Mouse (Mus musculus) embryonic facial prominence, embryonic 11.5 days (tissue): Measurements from ENCODE around the gene Lyrm7. TPM values are rescaled to one million over a fixed set of nuclear protein-coding genes. Genes with fewer than 3 reads are reported as not detected.

Experiments used
- ATAC-seq: fragments of 200-750 bp; cut with Nextera tagmentation; replicated peaks from 2 replicates; pipeline ENCODE4 v1.8.0; 2017; ENCODE audit warnings: low read depth; ENCODE audit not compliant: insufficient number of reproducible peaks, low FRiP score, low TSS enrichment
- DNase-seq: peaks from one replicate; pipeline ENCODE4 v3.0.0-alpha.2; 2015; ENCODE audit warnings: low spot score
- H3K27ac ChIP-seq: fragments of 300-500 bp; sonication (generic); replicated peaks from 2 replicates; pipeline ENCODE4 v1.5.1; 2014; ENCODE audit warnings: mild to moderate bottlenecking, low read depth, low read length, control low read depth
- H3K27me3 ChIP-seq: fragments of 300-500 bp; sonication (generic); 2 replicates; pipeline ENCODE4 v1.6.1; 2014; ENCODE audit warnings: mild to moderate bottlenecking, low read length, moderate library complexity, mixed read lengths; ENCODE audit not compliant: control insufficient read depth, insufficient read depth
- H3K36me3 ChIP-seq: fragments of 300-500 bp; sonication (generic); replicated peaks from 2 replicates; pipeline ENCODE4 v1.6.1; 2014; ENCODE audit warnings: low read depth, mild to moderate bottlenecking, low read length, moderate library complexity, mixed read lengths; ENCODE audit not compliant: control insufficient read depth, insufficient read depth
- H3K4me1 ChIP-seq: fragments of 300-500 bp; sonication (generic); 2 replicates; pipeline ENCODE4 v1.6.1; 2014; ENCODE audit warnings: low read length, mixed read lengths; ENCODE audit not compliant: control insufficient read depth, insufficient read depth
- H3K4me2 ChIP-seq: fragments of 300-500 bp; sonication (generic); 2 replicates; pipeline ENCODE4 v1.6.1; 2014; ENCODE audit warnings: low read depth, mild to moderate bottlenecking, control low read depth, low read length, moderate library complexity
- H3K4me3 ChIP-seq: fragments of 300-500 bp; sonication (generic); 2 replicates; pipeline ENCODE4 v1.5.1; 2014; ENCODE audit warnings: low read depth, low read length, control low read depth
- H3K9ac ChIP-seq: fragments of 300-500 bp; sonication (generic); replicated peaks from 2 replicates; pipeline ENCODE4 v1.6.1; 2014; ENCODE audit warnings: mild to moderate bottlenecking, control low read depth, low read length
- H3K9me3 ChIP-seq: fragments of 300-500 bp; sonication (generic); replicated peaks from 2 replicates; pipeline ENCODE4 v1.6.1; 2016; ENCODE audit warnings: mild to moderate bottlenecking, low read length, inconsistent platforms, mixed read lengths; ENCODE audit not compliant: control insufficient read depth
- WGBS: fragments of 180-500 bp; shearing (Covaris S2); extraction: QIAGEN DNeasy Blood & Tissue Kit; methylation state at CpG from one replicate; pipeline ENCODE4 v1.1.7; 2014; 5-methylcytosine and 5-hydroxymethylcytosine counted together
- polyA plus RNA-seq: library from polyadenylated mRNA; unstranded; fragments of >200 nt; fragmentation: Nextera tagmentation; extraction: Ambion mirVana; gene quantifications from 2 replicates; pipeline ENCODE4 v1.2.1, GENCODE M21; 2014

Lyrm7 gene
- polyA plus RNA-seq, 1 experiment from 2014 or later: 7.4 TPM

DNA sequence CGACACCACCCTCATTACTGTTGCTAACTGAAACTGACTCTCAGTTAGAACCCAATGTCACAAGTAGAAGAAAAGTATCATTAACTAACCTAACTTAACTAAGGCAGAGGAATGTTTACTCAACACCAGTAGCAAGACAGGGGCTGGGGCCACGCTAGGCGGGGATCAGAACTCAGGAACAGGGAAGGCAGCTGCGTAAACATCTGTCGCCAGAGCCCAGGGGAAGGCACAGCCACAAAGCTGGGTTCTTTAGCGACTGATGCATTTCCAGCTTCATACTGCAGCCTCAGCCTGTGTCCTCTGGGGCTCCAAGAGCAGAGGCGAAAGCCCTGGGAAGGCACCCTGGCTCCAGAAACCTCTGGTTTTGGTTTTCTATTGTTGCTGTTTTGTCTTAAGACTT is 31.4 kb upstream of the Lyrm7 start:
- Histone ChIP-seq H3K27me3 (no peaks in the 10 kb centered on the region), H3K9ac (no peak overlapping the region), H3K9me3 (no peaks in the 10 kb centered on the region), H3K36me3 (no peaks in the 10 kb centered on the region), H3K27ac (no peak overlapping the region), H3K4me2 (no peak overlapping the region), H3K4me1 (no peaks in the 10 kb centered on the region), H3K4me3 (no peak overlapping the region)
- no peak for ATAC-seq
- WGBS: 43% methylated on average over 7 of the region's 7 CpGs
- no peak for DNase-seq

DNA sequence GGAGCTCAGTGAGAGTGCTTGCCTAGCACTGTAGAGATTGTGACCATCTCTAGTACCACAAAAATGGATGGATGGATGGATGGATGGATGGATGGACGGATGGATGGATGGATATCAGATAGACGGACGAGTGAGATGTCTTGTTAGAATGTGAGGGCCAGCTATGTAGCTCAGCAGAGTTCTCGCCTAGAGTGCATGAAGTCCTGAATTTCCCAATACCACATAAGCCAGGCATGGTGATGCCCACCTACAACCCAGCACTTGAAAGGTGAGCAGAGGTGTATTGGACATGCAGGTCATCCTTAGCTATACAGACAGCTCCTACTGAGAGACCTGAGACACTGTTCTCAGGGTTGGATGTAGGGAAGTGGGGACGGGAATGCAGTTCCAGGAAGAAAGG is 30.6 kb upstream of the Lyrm7 start:
- H3K36me3 ChIP-seq: no peaks in the 10 kb centered on the region
- 75% methylated on average over 5 of the region's 5 CpGs for WGBS
- no peak overlapping the region for H3K4me2 ChIP-seq
- ATAC-seq (no peak), DNase-seq (no peak)
- no peak overlapping the region for H3K9ac ChIP-seq
- no peaks in the 10 kb centered on the region for H3K27me3 ChIP-seq
- no peak overlapping the region for H3K27ac ChIP-seq
- no peak overlapping the region for H3K4me3 ChIP-seq
- H3K4me1 ChIP-seq: no peaks in the 10 kb centered on the region
- no peaks in the 10 kb centered on the region for H3K9me3 ChIP-seq

DNA sequence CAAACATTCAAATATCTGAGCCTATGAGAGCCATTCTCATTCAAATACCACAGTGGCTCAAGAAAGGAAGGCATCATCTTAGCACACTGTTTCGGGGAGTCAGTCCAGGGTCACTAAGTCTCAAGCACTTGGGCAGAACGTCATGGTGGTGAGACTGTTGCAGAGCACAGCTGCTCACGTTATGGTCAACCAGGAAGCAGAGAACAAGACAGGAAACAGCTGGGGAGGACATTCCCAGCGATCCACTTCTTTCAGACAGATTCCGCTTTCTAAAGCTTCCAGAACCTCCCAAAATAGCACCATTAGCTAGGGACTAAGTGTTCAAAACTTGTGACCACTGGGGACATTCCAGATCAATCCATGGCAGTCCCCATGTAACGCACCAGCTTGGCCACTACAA is 27.2 kb upstream of the Lyrm7 start:
- Histone ChIP-seq H3K36me3 (no peaks in the 10 kb centered on the region), H3K9ac (no peak overlapping the region), H3K4me2 (no peak overlapping the region), H3K9me3 (no peaks in the 10 kb centered on the region), H3K27ac (no peak overlapping the region), H3K4me3 (no peak overlapping the region), H3K4me1 (no peaks in the 10 kb centered on the region; the same call in 1 of the 2 replicates), H3K27me3 (no peaks in the 10 kb centered on the region)
- WGBS: 83% methylated on average over 6 of the region's 6 CpGs
- ATAC-seq: no peak
- no peak for DNase-seq

DNA sequence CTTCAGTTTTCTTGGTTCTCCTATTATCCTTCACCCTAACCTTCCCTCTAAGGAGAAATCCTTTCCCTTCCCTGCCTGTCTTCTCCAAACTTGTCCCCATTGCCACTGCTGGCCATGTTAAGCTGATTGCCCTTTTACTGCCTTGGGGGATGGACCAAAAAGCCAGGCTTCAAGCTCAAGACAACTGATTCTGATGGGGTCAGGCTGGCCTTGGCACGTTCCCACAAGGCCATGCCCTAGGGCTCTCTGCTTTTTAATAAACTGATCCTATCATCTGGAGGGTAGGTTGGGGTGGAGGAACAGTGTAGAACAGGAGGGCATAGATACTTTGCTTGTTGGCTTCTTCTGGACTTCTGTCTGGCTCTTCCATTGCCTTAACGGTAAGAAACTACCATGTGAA is 24.7 kb upstream of the Lyrm7 start:
- WGBS: 80% methylated on average over 2 of the region's 2 CpGs
- Histone ChIP-seq H3K27me3 (no peaks in the 10 kb centered on the region), H3K4me2 (no peak overlapping the region), H3K9ac (no peak overlapping the region), H3K9me3 (no peaks in the 10 kb centered on the region), H3K4me3 (no peak overlapping the region), H3K36me3 (no peaks in the 10 kb centered on the region), H3K27ac (no peak overlapping the region), H3K4me1 (no peaks in the 10 kb centered on the region; the same call in 1 of the 2 replicates)
- ATAC-seq (no peak), DNase-seq (no peak)

DNA sequence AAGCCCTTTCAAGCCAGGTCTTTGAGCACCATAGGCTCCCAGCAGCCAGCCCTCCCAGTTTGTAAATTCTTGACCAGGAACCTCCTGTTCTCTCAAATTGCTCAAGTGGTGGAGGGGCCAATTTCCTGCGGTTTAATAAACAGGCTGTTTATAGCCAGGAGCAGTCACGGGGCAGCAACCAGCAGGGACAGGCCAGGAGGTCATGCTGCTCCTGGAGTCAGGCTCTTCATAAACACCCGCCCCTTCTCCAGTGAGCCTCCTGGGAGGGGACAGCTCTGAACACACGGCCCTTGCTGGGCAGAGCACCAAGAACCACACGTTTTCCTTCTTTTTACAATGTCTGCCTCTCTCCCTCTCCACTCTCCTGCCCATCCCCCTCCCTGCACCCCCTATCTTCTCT is 24.2 kb upstream of the Lyrm7 start:
- Histone ChIP-seq H3K4me2 (no peak overlapping the region), H3K27me3 (no peaks in the 10 kb centered on the region), H3K36me3 (no peaks in the 10 kb centered on the region), H3K27ac (no peak overlapping the region), H3K4me3 (no peak overlapping the region), H3K9ac (no peak overlapping the region), H3K4me1 (no peaks in the 10 kb centered on the region; the same call in 1 of the 2 replicates), H3K9me3 (no peaks in the 10 kb centered on the region)
- no peak for DNase-seq
- WGBS: 21% methylated on average over 5 of the region's 5 CpGs
- ATAC-seq: no peak

DNA sequence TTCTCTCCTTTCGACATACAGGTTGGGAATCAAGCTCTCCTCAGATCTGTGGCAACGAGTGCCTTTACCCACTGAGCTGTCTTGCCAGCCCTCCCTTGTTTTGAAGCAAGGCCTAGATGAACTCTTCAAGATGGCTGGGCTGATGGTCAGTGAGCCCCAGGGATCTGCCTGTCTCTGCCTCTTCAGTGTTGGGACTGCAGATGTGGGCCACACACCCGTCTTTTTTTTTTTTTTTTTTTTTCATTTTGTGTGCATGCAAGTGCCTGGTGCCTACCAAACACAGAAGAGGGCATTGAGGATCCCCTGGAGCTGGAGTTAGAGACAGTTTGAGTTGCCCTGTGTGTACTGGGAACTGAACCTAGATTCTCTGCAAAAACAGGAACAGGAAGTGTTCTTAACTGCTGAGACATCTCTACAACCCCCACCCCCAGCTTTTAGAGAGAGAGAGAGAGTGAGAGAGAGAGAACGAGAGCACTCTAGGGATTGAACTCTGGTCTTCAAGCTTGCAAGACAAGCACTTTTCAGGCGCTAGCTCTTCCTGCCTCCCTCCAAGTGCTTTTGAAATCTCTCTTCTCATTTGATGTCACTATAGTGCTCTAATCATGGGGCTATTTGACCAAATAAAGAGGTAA is 23.6 kb upstream of the Lyrm7 start:
- Histone ChIP-seq H3K9ac (no peak overlapping the region), H3K27me3 (no peaks in the 10 kb centered on the region), H3K4me3 (no peak overlapping the region), H3K4me1 (no peaks in the 10 kb centered on the region; the same call in 1 of the 2 replicates), H3K4me2 (no peak overlapping the region), H3K36me3 (no peaks in the 10 kb centered on the region), H3K9me3 (no peaks in the 10 kb centered on the region), H3K27ac (no peak overlapping the region)
- ATAC-seq (no peak), DNase-seq (no peak)
- WGBS: 75% methylated on average over 5 of the region's 5 CpGs

DNA sequence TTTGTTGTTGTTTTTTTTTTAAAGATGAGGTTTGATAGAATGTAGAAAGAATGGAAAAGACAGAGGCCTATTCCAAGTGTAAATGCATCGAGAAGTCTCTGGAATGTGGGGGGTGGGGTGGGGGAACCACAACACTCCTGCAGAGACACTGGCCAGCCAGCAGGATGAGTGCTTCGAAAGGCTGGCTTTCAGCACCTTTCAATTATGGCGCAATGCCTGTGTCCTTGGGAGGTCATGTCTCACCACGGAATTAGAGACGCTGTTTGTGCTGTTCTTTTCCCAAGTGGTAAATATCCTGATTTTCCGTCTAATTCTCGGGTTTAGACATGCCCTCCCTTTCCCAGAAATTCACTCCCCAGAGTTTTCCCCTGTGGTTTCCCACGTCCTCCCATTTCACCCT is 22.0 kb upstream of the Lyrm7 start:
- no peak for DNase-seq
- Histone ChIP-seq H3K4me2 (no peak overlapping the region), H3K9me3 (no peaks in the 10 kb centered on the region), H3K27me3 (no peaks in the 10 kb centered on the region), H3K9ac (no peak overlapping the region), H3K4me1 (no peaks in the 10 kb centered on the region; the same call in 1 of the 2 replicates), H3K36me3 (no peaks in the 10 kb centered on the region), H3K27ac (no peak overlapping the region), H3K4me3 (no peak overlapping the region)
- 30% methylated on average over 8 of the region's 8 CpGs for WGBS
- ATAC-seq: no peak

DNA sequence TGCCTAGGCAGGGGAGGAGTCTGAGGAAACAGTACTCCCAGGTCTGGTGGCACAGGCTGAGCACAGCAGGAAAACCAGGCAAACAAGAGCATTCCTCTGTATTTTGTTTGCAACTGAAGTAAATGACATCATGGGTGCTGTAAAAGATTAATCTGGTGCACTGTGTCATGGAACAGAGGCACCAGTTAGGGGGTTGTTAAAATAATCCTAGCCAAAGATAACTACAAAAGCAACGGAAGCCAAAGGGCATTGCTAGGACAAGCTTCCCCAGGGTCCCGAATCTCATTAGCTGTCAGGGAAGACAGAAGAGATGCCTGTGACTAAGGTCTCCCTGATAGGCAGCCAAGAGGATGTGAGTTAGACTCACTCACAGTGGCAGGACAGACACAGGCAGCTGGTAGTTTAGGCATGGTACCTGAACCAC is 20.3 kb upstream of the Lyrm7 start:
- no peak overlapping the region for H3K9ac ChIP-seq
- H3K4me3 ChIP-seq: no peak overlapping the region
- DNase-seq (no peak), ATAC-seq (no peak)
- H3K4me1 ChIP-seq: no peaks in the 10 kb centered on the region; the same call in 1 of the 2 replicates
- H3K4me2 ChIP-seq: no peak overlapping the region
- no peaks in the 10 kb centered on the region for H3K27me3 ChIP-seq
- H3K27ac ChIP-seq: no peak overlapping the region
- H3K9me3 ChIP-seq: no peaks in the 10 kb centered on the region
- WGBS: 11% methylated on average over 2 of the region's 2 CpGs
- no peaks in the 10 kb centered on the region for H3K36me3 ChIP-seq
